Mouse (Mus musculus) megakaryocyte, embryonic 14.5 days (primary cell): ENCODE measurements around the gene Gopc.

Experiments
- FLI1 ChIP-seq: IDR thresholded peaks from 2 replicates; pipeline ENCODE4 v1.6.1; 2012; ENCODE audit warnings: low read length, inconsistent platforms, mixed read lengths
- GATA1 ChIP-seq: IDR thresholded peaks from 3 replicates; pipeline ENCODE4 v1.6.1; 2012; ENCODE audit warnings: mixed read lengths, low read length, inconsistent platforms, borderline replicate concordance

- no peak for TF ChIP-seq GATA1
- TF ChIP-seq FLI1 = no peak
Measured at GRCm38 (mm10) chr10:52396647-52397046, 14.7 kb upstream of the Gopc start.
